In genomic region chr1:194756001-194756400, GRCm38 (mm10) we compare ENCODE assay signal across 19 mouse cellular contexts.
A peak's percentile ranks its signal among the peaks of the same experiment; 100 is the strongest.
DNase-seq lines count a peak whose midpoint lies in the region; ATAC-seq and TF ChIP-seq lines count a peak whose summit lies in the region.
"Had no signal": no experiment of that assay in that cellular context is flagged by ENCODE, and none has a peak within 500 bp of the region (broad histone marks: within the 10 kb centered on the region; RNA-seq: fewer than 3 reads in every experiment).

No protein-coding gene starts in this region.

- H3K4me2 ChIP-seq in kidney, embryonic 16.5 days (replicated peaks; ENCODE audit: low read depth, low read length) = no peak overlapping the region
- H3K4me2 ChIP-seq: forebrain, embryonic 12.5 days; hindbrain, embryonic 14.5 days; intestine, embryonic 15.5 days; limb, embryonic 13.5 days; liver, embryonic 13.5 days; lung, embryonic 14.5 days; midbrain, embryonic 12.5 days had no signal

- H3K36me3 ChIP-seq in kidney, embryonic 16.5 days (ENCODE audit: insufficient read depth, low read length) = peaks cover 10% of the 10 kb centered on the region; the same call in 1 of the 2 replicates
- H3K36me3 ChIP-seq: limb, embryonic 13.5 days; liver, embryonic 13.5 days had no signal

- H3K9me3 ChIP-seq in kidney, embryonic 16.5 days (ENCODE audit: low read length) = no peaks in the 10 kb centered on the region
- H3K9me3 ChIP-seq: embryonic facial prominence, embryonic 10.5 days; forebrain, embryonic 12.5 days; intestine, embryonic 15.5 days; limb, embryonic 13.5 days; liver, embryonic 13.5 days; midbrain, embryonic 12.5 days had no signal

- H3K4me3 ChIP-seq in kidney, embryonic 16.5 days (ENCODE audit: low read length) = no peak overlapping the region
- no peak overlapping the region for H3K4me3 ChIP-seq in brown adipose tissue, adult 24 weeks (ENCODE audit: insufficient read depth, low read depth, low read length)
- H3K4me3 ChIP-seq in olfactory bulb, adult 2 months (ENCODE audit: insufficient read depth, low read depth, low read length) = no peak overlapping the region
- H3K4me3 ChIP-seq: embryonic facial prominence, embryonic 10.5 days; forebrain, embryonic 12.5 days; intestine, embryonic 15.5 days; limb, embryonic 13.5 days; liver, embryonic 13.5 days; midbrain, embryonic 12.5 days had no signal

- TF ChIP-seq CTCF in olfactory bulb, adult 2 months (IDR thresholded peaks at IDR 0.05; ENCODE audit: insufficient read depth, low read depth, low read length) = no peak

- H3K4me1 ChIP-seq in kidney, embryonic 16.5 days (ENCODE audit: insufficient read depth, low read length) = no peaks in the 10 kb centered on the region; the same call in 1 of the 2 replicates
- no peaks in the 10 kb centered on the region for H3K4me1 ChIP-seq in brown adipose tissue, adult 24 weeks (ENCODE audit: control insufficient read depth, insufficient read depth, insufficient read length, low read length)
- H3K4me1 ChIP-seq in olfactory bulb, adult 2 months (ENCODE audit: control insufficient read depth, insufficient read depth, low read length) = no peaks in the 10 kb centered on the region
- H3K4me1 ChIP-seq: embryonic facial prominence, embryonic 10.5 days; forebrain, embryonic 12.5 days; intestine, embryonic 15.5 days; liver, embryonic 13.5 days; midbrain, embryonic 12.5 days had no signal

- ATAC-seq in kidney, embryonic 16.5 days (ENCODE audit: low FRiP score, low TSS enrichment) = no peak
- ATAC-seq in activated CD4-positive, CD25-positive, alpha-beta regulatory T cell, adult 4 months = no peak
- ATAC-seq: intestine, embryonic 15.5 days had no signal

- TF ChIP-seq POLR2A in olfactory bulb, adult 2 months (IDR thresholded peaks at IDR 0.05; ENCODE audit: insufficient read depth, low read depth, low read length) = no peak

- no peaks in the 10 kb centered on the region for H3K27me3 ChIP-seq in kidney, embryonic 16.5 days (ENCODE audit: insufficient read depth, low read length)
- H3K27me3 ChIP-seq: CH12.LX; forebrain, embryonic 12.5 days; intestine, embryonic 15.5 days; limb, embryonic 13.5 days; liver, embryonic 13.5 days; midbrain, embryonic 12.5 days had no signal

- peak; percentile 46 to 61 for DNase-seq in heart, adult 18-20 months
- DNase-seq in heart, postnatal 4 days = no peak
- peak; percentile 4 to 21 for DNase-seq in kidney, adult 8-10 months
- DNase-seq: cerebellum, adult 8-10 months; liver, embryonic 13.5 days; spleen, adult 18-20 months; thymus, postnatal 36 days had no signal

- no peak overlapping the region for H3K9ac ChIP-seq in kidney, embryonic 16.5 days (replicated peaks; ENCODE audit: low read length)
- H3K9ac ChIP-seq: forebrain, embryonic 12.5 days; hindbrain, embryonic 14.5 days; intestine, embryonic 15.5 days; limb, embryonic 13.5 days; liver, embryonic 13.5 days; lung, embryonic 14.5 days; midbrain, embryonic 12.5 days had no signal

- H3K27ac ChIP-seq in kidney, embryonic 16.5 days (ENCODE audit: low read length) = no peak overlapping the region
- peak overlapping the region; percentile 55 for H3K27ac ChIP-seq in brown adipose tissue, adult 24 weeks (replicated peaks; ENCODE audit: low read depth, low read length)
- 0 out of 2 replicates have a peak overlapping the region, but pooled peaks have one; percentile 28 for H3K27ac ChIP-seq in olfactory bulb, adult 2 months (ENCODE audit: insufficient read depth, low read depth, low read length)
- H3K27ac ChIP-seq: embryonic facial prominence, embryonic 10.5 days; forebrain, embryonic 12.5 days; hindbrain, embryonic 14.5 days; intestine, embryonic 15.5 days; limb, embryonic 13.5 days; liver, embryonic 13.5 days; midbrain, embryonic 12.5 days had no signal
